Mouse (Mus musculus) hindbrain, postnatal 0 days (tissue): Measurements from ENCODE around the gene Cep19. TPM values are rescaled to one million over a fixed set of nuclear protein-coding genes. Genes with fewer than 3 reads are reported as not detected.
"Not testable (repeated sequence)": the region's sequence is repeated elsewhere in the genome, so short reads cannot be mapped to it uniquely, and the experiment has no call there.

ENCODE experiments used
- ATAC-seq: fragments of 200-750 bp; cut with Nextera tagmentation; 2 replicates; pipeline ENCODE4 v1.8.0; 2017; ENCODE audit warnings: mild to moderate bottlenecking, moderate TSS enrichment, moderate library complexity
- DNase-seq: peaks from one replicate; pipeline ENCODE4 v3.0.0-alpha.2; 2015; ENCODE audit warnings: low spot score
- H3K27ac ChIP-seq: fragments of 300-500 bp; sonication (generic); 2 replicates; pipeline ENCODE4 v1.5.1; 2014; ENCODE audit warnings: mild to moderate bottlenecking
- H3K27me3 ChIP-seq: fragments of 300-500 bp; sonication (generic); 2 replicates; pipeline ENCODE4 v1.6.1; 2014; ENCODE audit warnings: low read length, mixed read lengths; ENCODE audit not compliant: insufficient read depth
- H3K36me3 ChIP-seq: fragments of 300-500 bp; sonication (generic); 2 replicates; pipeline ENCODE4 v1.6.1; 2014; ENCODE audit warnings: low read length, mixed read lengths; ENCODE audit not compliant: insufficient read depth
- H3K4me1 ChIP-seq: fragments of 300-500 bp; sonication (generic); 2 replicates; pipeline ENCODE4 v1.6.1; 2014; ENCODE audit warnings: antibody characterized with exemption, low read length, mixed read lengths; ENCODE audit not compliant: insufficient read depth
- H3K4me2 ChIP-seq: fragments of 300-500 bp; sonication (generic); 2 replicates; pipeline ENCODE4 v1.6.1; 2014; ENCODE audit warnings: low read depth, mild to moderate bottlenecking, low read length, moderate library complexity, mixed read lengths
- H3K4me3 ChIP-seq: fragments of 300-500 bp; sonication (generic); 2 replicates; pipeline ENCODE4 v1.5.1; 2014; ENCODE audit warnings: low read length
- H3K9ac ChIP-seq: fragments of 300-500 bp; sonication (generic); replicated peaks from 2 replicates; pipeline ENCODE4 v1.6.1; 2014; ENCODE audit warnings: mild to moderate bottlenecking, low read length, moderate library complexity, mixed read lengths
- H3K9me3 ChIP-seq: fragments of 300-500 bp; sonication (generic); 2 replicates; pipeline ENCODE4 v1.6.1; 2016; ENCODE audit warnings: low read length, mixed read lengths
- CTCF ChIP-seq: IDR thresholded peaks from 2 replicates; pipeline ENCODE4 v1.5.1; 2016; ENCODE audit warnings: antibody characterized with exemption, control low read depth, low read depth
- WGBS: fragments of 180-500 bp; shearing (Covaris S2); extraction: QIAGEN DNeasy Blood & Tissue Kit; methylation state at CpG from one replicate; pipeline ENCODE4 v1.1.7; 2014; 5-methylcytosine and 5-hydroxymethylcytosine counted together
- polyA plus RNA-seq: library from polyadenylated mRNA; unstranded; fragments of >200 nt; fragmentation: Nextera tagmentation; extraction: Ambion mirVana; gene quantifications from 2 replicates; pipeline ENCODE4 v1.2.1, GENCODE M21; 2015
- total RNA-seq: library from RNA; depleted of rRNA; stranded (reverse); fragments of >200 nt; gene quantifications from 2 replicates; pipeline ENCODE4 v1.2.3, GENCODE M21; 2014

The Cep19 gene
- total and polyA plus RNA-seq, 2 experiments from 2014 or later, result 20.1 to 55.0 TPM

DNA sequence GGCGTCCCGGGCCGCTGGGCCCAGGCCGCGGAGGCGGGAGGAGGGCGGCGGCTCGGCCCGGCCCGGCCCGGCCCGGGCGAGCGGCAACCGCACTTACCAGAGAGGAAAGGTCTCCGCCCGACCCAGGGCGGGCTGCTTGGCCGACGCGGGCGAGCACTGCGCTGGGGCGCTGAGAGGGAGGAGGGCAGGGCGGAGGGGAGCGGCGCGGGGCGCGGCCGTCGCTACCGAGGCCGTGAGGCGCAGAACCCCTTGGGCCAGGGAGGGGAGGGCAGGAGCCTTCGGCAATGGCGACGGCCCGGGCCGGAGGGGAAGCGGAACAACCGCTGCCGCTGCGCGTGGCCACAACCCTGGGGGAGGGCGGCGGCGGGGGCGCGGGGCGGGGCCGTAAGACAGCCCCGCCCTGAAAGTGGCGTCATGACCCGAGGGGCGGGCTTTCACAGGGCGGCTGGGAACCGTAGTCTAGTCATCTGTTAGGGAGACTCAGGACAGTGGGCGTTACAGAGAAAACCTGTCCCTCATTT lies 20.5 kb upstream of the Cep19 start, which contains the start of gene Pak2:
Gene Pak2 (minus strand): TSS at position 352 of the 521 bp plus-strand sequence.
- H3K4me3 ChIP-seq, result peak within 1 kb of the TSS; percentile 89
- peak within 1 kb of the TSS; percentile 95 for H3K27ac ChIP-seq
- no peaks in the 10 kb centered on the region for H3K27me3 ChIP-seq
- no peaks in the 10 kb centered on the region for H3K36me3 ChIP-seq
- DNase-seq (peak; percentile 94), ATAC-seq (peak; percentile 98)
- H3K4me1 ChIP-seq, result peaks cover 12% of the 10 kb centered on the region
- no peaks in the 10 kb centered on the region for H3K9me3 ChIP-seq
- WGBS, result under 1% methylated on average over 41 of the region's 60 CpGs
- H3K9ac ChIP-seq, result peak within 1 kb of the TSS; percentile 97
- peak within 1 kb of the TSS; percentile 82 for H3K4me2 ChIP-seq
- TF ChIP-seq CTCF, result no peak

DNA sequence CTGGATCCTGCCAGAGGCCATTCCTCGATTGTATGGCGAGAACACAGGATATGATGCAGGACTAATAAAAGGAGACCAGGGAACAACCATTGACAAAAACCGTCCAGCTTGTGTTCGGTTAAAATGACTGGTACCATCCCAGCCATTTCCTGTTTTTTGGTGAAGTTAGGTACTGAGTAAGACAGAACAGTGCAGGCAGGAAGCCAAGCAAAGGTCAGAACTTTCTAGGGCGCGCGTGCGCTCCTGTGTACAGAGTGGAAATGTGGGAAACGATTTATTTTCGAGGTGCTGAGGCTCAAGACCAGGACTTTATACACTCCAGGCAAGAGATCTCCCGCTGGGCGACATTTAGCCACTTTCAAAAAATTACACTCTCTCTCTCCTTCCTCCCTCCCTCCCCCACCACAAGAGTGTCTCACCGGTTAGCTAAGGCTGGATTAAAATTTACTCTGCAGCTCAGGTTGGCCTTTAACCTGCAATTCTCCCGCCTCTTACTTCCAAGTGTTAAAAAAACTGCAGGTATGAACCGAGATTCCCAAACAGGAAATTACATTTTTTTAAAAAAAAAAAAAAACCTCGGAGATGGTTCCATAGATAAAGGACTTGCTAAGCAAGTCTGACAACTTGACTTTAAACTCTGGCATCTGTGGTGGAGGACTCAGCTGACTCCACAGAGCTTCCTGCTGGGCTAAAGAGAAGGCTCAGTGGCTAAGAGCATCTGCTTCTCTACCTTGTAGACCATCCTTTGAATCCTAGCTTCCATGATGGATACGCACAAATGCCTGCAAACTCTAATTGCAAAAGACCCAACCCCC lies 11.8 kb upstream of the Cep19 start:
- no peak for TF ChIP-seq CTCF
- peaks cover 49% of the 10 kb centered on the region for H3K36me3 ChIP-seq
- no peak for ATAC-seq

GRCm38 (mm10) chr16:32091466-32091865 lies 8.1 kb upstream of the Cep19 start:
- H3K9ac ChIP-seq, result no peak overlapping the region
- DNase-seq, result no peak
- H3K27me3 ChIP-seq, result no peaks in the 10 kb centered on the region
- WGBS, result 95% methylated on average over 7 of the region's 7 CpGs
- no peak for ATAC-seq
- no peaks in the 10 kb centered on the region for H3K9me3 ChIP-seq
- no peak overlapping the region for H3K27ac ChIP-seq
- no peak for TF ChIP-seq CTCF
- H3K36me3 ChIP-seq, result peaks cover 36% of the 10 kb centered on the region
- no peak overlapping the region for H3K4me3 ChIP-seq
- H3K4me2 ChIP-seq, result no peak overlapping the region
- H3K4me1 ChIP-seq, result no peaks in the 10 kb centered on the region

More for the DNA sequence above, 11.8 kb upstream of the Cep19 start:
- H3K9ac ChIP-seq, result no peak overlapping the region
- no peak for DNase-seq
- H3K9me3 ChIP-seq, result no peaks in the 10 kb centered on the region
- H3K4me1 ChIP-seq, result no peaks in the 10 kb centered on the region
- no peak overlapping the region for H3K27ac ChIP-seq
- no peak overlapping the region for H3K4me3 ChIP-seq
- H3K4me2 ChIP-seq, result no peak overlapping the region
- no peaks in the 10 kb centered on the region for H3K27me3 ChIP-seq
- 87% methylated on average over 17 of the region's 17 CpGs for WGBS

DNA sequence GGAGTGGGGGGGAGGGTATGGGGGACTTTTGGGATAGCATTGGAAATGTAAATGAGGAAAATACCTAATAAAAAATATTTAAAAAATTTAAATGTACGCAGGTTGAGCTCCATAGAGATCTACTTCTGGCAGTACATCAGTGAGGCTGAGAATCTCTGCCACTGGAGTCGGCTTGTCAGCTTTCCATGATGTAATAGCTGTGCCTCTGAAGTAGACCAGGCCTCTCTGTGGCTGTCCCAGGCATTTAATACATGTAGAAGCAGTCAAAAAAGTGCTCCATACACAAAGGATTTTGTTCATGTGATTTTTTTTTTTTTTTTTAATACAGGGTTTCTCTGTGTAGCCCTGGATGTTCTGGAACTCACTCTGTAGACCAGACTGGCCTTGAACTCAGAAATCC lies 1.8 kb upstream of the Cep19 start:
- H3K4me3 ChIP-seq, H3K4me2 ChIP-seq, ATAC-seq, H3K27ac ChIP-seq, H3K27me3 ChIP-seq, H3K9ac ChIP-seq, H3K36me3 ChIP-seq, H3K9me3 ChIP-seq, DNase-seq: not testable (repeated sequence)
- 92% methylated on average over 2 of the region's 2 CpGs for WGBS
- H3K4me1 ChIP-seq, result peaks cover 11% of the 10 kb centered on the region; the same call in 1 of the 2 replicates

DNA sequence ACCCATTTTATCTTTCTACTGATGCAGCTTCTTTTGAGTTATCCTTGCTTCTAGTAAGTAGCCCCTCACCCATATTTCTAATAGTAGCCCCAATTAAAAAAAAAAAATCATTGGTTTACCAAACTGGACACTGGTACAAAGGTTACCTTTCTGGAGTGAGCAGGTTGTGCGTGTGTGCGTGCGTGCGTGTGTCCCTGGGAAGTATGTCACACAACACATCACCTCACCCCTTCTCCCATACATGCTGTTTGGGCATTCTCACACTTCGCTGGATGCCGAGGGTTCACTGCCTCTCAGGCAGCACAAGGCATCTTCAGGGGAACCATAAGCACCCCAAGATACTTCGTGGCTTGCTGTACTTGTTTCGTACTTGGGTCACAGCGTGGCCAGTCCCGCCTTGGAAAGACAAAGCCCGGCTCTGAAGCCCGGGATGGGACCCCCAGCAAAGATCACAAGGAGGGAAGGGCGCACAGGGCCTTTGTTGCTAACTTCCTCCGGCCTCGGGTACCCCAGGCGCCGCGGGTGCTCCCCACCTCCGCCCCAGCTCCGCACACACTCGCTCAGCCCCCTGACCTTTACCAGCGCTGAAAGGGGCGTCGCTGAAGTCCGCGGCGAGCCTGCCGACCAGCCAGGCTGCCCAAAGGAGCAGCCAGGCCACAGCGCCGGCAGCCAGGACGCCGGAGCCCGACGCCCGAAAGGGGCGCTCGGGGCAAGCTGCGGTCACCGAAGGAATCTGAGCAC lies 533 bp upstream of the Cep19 start:
- Histone ChIP-seq H3K27ac (peak overlapping the region; percentile 76), H3K27me3 (no peaks in the 10 kb centered on the region), H3K4me3 (peak overlapping the region; percentile 94), H3K4me1 (peaks cover 11% of the 10 kb centered on the region; the same call in 1 of the 2 replicates), H3K36me3 (peaks cover 6% of the 10 kb centered on the region), H3K9ac (peak overlapping the region; percentile 81), H3K4me2 (peak overlapping the region; percentile 70), H3K9me3 (no peaks in the 10 kb centered on the region)
- no peak for DNase-seq
- peak; percentile 84 for ATAC-seq
- WGBS, result under 1% methylated on average over 38 of the region's 39 CpGs
- no peak for TF ChIP-seq CTCF

- Histone ChIP-seq H3K9ac (no peak overlapping the region), H3K27me3 (no peaks in the 10 kb centered on the region), H3K27ac (no peak overlapping the region), H3K4me1 (peaks cover 11% of the 10 kb centered on the region; the same call in 1 of the 2 replicates), H3K4me3 (no peak overlapping the region), H3K9me3 (no peaks in the 10 kb centered on the region), H3K36me3 (peaks cover 16% of the 10 kb centered on the region), H3K4me2 (no peak overlapping the region)
- 90% methylated on average over 13 of the region's 13 CpGs for whole genome bisulfite sequencing
- ATAC-seq (no peak), DNase-seq (no peak)
- no peak for TF ChIP-seq CTCF
Observed at GRCm38 (mm10) chr16:32102295-32102694, 2.7 kb downstream of the Cep19 start.
